Mouse (Mus musculus): ENCODE results near the gene Pagr1a.
A peak's percentile ranks its signal among the peaks of the same experiment; 100 is the strongest.

Pagr1a gene

GRCm38 (mm10) chr7:126988816-126989215 lies 28.3 kb downstream of the Pagr1a start:
- no peak for DNase-seq

- DNase-seq, result peak; percentile 63
Observed at GRCm38 (mm10) chr7:126986319-126986718, 30.8 kb downstream of the Pagr1a start.

- DNase-seq, result peak; percentile 67
Observed at GRCm38 (mm10) chr7:126984667-126985444, 32.3 kb downstream of the Pagr1a start.

GRCm38 (mm10) chr7:126983113-126983512 lies 34.0 kb downstream of the Pagr1a start:
- DNase-seq, result no peak

- DNase-seq, result no peak
Observed at GRCm38 (mm10) chr7:126982054-126982453, 35.1 kb downstream of the Pagr1a start.

- DNase-seq, result no peak
Observed at GRCm38 (mm10) chr7:126981601-126982000, 35.6 kb downstream of the Pagr1a start.

- no peak for DNase-seq
Observed at GRCm38 (mm10) chr7:126978841-126979240, 38.3 kb downstream of the Pagr1a start.

- DNase-seq, result no peak
Observed at GRCm38 (mm10) chr7:126976878-126977459, 40.2 kb downstream of the Pagr1a start.

- peak; percentile 98 for DNase-seq
Observed at GRCm38 (mm10) chr7:126975950-126976866, 40.9 kb downstream of the Pagr1a start, which contains the start of gene Cdiptos. TSS of gene Cdiptos (minus strand) at chr7:126976098.

GRCm38 (mm10) chr7:126975893-126975949 lies 41.4 kb downstream of the Pagr1a start, which contains the start of gene Cdipt:
TSS of gene Cdipt (plus strand) at chr7:126975914.
- no peak for DNase-seq

- peak; percentile 19 for DNase-seq
Observed at GRCm38 (mm10) chr7:126975493-126975892, 41.7 kb downstream of the Pagr1a start.

- DNase-seq, result no peak
Observed at GRCm38 (mm10) chr7:126967361-126967760, 49.8 kb downstream of the Pagr1a start.

- DNase-seq, result no peak
Observed at GRCm38 (mm10) chr7:126965568-126965967, 51.6 kb downstream of the Pagr1a start.
